Mouse (Mus musculus) small intestine, adult 2 months (tissue): ENCODE results near the gene Etfb. TPM values are rescaled to one million over a fixed set of nuclear protein-coding genes. Genes with fewer than 3 reads are reported as not detected.
A peak's percentile ranks its signal among the peaks of the same experiment; 100 is the strongest.

Experiments used
- H3K27ac ChIP-seq: fragments of 200-500 bp; 2 replicates; pipeline ENCODE4 v1.5.1; 2012; ENCODE audit warnings: low read depth, low read length, control low read depth, inconsistent platforms; ENCODE audit not compliant: insufficient read depth
- H3K27me3 ChIP-seq: fragments of 200-500 bp; 2 replicates; pipeline ENCODE4 v1.6.1; 2012; ENCODE audit warnings: mild to moderate bottlenecking, moderate library complexity, low read length, inconsistent platforms; ENCODE audit not compliant: control insufficient read depth, insufficient read depth
- H3K36me3 ChIP-seq: fragments of 200-500 bp; 2 replicates; pipeline ENCODE4 v1.6.1; 2012; ENCODE audit warnings: mild to moderate bottlenecking, low read length, control low read depth, inconsistent platforms; ENCODE audit not compliant: control insufficient read depth, insufficient read depth
- H3K4me1 ChIP-seq: fragments of 200-500 bp; 2 replicates; pipeline ENCODE4 v1.6.1; 2012; ENCODE audit warnings: low read length, inconsistent platforms, mixed read lengths; ENCODE audit not compliant: control insufficient read depth, insufficient read depth, insufficient read length
- H3K4me3 ChIP-seq: fragments of 200-500 bp; 2 replicates; pipeline ENCODE4 v1.5.1; 2012; ENCODE audit warnings: low read depth, mild to moderate bottlenecking, control low read depth, inconsistent platforms, low read length, moderate library complexity
- CTCF ChIP-seq: fragments of 200-500 bp; IDR thresholded peaks from 2 replicates; pipeline ENCODE4 v1.5.1; 2012; ENCODE audit warnings: low read depth, mild to moderate bottlenecking, control low read depth, inconsistent platforms, low read length, moderate library complexity, mixed read lengths; ENCODE audit not compliant: insufficient replicate concordance, insufficient read length; ENCODE audit errors: extremely low read depth
- POLR2A ChIP-seq: fragments of 200-500 bp; IDR thresholded peaks from 2 replicates; pipeline ENCODE4 v1.6.1; 2012; ENCODE audit warnings: low read depth, mild to moderate bottlenecking, control low read depth, inconsistent platforms, low read length, moderate library complexity
- WGBS: fragments of 180-500 bp; shearing (Covaris S2); methylation state at CpG from one replicate; pipeline ENCODE4 v1.1.7; 2018; 5-methylcytosine and 5-hydroxymethylcytosine counted together
- polyA plus RNA-seq: library from polyadenylated mRNA; depleted of rRNA; stranded (reverse); fragments of >200 nt; gene quantifications from 2 replicates; pipeline ENCODE4 v1.2.3, GENCODE M21; 2012

Etfb gene
- polyA plus RNA-seq, 1 experiment, result 66.8 TPM

DNA sequence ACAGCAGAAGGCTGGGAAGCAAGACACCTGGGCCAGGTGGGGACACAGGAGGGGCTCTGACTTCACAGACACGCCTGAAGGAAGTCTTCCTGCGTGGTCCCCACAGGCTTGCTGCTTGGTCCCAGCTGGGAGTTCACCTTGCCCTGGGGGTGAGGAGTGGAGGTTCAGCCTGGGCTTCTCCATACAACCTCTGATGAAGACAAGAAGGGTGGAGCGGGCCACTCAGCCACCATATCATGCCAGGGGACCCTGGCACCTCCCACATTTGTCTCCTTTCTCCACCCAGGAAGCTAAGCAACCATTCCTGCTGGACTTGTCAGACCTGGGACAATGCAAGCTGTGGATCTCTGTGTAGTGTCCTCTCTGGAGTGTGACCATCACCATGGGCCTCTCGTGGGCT, 19.0 kb downstream of the Etfb start, which contains the start of gene Vsig10l:
Gene Vsig10l (plus strand): TSS at position 301 of the 400 bp plus-strand sequence.
- Histone ChIP-seq H3K27ac (no peak within 1 kb of the TSS), H3K4me1 (peaks cover 6% of the 10 kb centered on the region; the same call in 1 of the 2 replicates)
- TF ChIP-seq CTCF (no peak), POLR2A (no peak)

DNA sequence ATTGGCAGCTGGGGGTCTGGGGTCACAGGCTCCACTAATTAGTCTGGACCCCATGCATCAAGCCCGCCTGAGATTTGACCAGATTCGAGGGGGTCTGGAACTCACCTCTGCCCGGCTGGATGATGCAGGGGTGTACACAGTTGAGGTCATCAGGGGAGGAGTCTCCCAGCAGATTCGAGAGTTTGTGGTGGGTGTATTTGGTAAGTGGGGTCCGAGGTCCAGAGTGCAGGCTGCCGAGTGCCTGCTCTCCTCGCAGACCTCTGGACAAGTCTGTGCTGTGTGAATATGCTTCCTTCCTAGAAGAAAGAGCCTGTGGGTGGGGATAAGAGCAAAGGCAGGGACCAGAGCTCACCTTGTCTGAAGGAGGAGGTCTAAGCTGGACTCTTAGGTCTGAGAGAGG, 20.1 kb downstream of the Etfb start:
- 80% methylated on average over 7 of the region's 7 CpGs for WGBS
- no peaks in the 10 kb centered on the region for H3K27me3 ChIP-seq
- no peak for TF ChIP-seq CTCF
- TF ChIP-seq POLR2A, result no peak
- peaks cover 6% of the 10 kb centered on the region; the same call in 1 of the 2 replicates for H3K4me1 ChIP-seq
- no peaks in the 10 kb centered on the region for H3K36me3 ChIP-seq
- no peak overlapping the region for H3K27ac ChIP-seq
- H3K4me3 ChIP-seq, result no peak overlapping the region

More for the DNA sequence above, 19.0 kb downstream of the Etfb start, which contains the start of gene Vsig10l:
- Histone ChIP-seq H3K36me3 (no peaks in the 10 kb centered on the region; the same call in 1 of the 2 replicates), H3K4me3 (no peak within 1 kb of the TSS), H3K27me3 (no peaks in the 10 kb centered on the region)
- 46% methylated on average over 4 of the region's 4 CpGs for WGBS

DNA sequence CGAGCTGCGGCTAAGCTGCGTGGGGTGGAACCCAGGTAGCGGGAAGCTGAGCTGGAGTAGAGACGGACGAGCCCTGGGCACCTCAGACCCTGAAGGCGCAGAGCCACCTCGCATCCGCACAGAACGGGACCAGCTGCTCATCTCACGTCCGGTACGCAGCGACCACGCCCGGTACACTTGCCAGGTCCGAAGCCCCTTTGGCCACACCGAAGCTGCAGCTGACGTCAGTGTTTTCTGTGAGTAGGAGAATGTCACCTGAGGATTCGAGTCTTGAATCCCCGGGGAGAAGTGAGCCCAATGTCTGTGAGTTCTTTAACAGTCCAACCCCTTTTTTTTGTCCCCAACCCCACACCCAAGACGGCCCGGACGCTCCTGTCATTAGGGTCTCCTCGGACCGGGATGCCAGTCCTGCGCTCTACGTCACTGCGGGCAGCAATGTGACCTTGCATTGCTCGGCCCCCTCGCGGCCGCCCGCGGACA, 21.0 kb downstream of the Etfb start:
- H3K36me3 ChIP-seq, result no peaks in the 10 kb centered on the region
- WGBS, result 6% methylated on average over 35 of the region's 35 CpGs
- H3K4me1 ChIP-seq, result peaks cover 6% of the 10 kb centered on the region; the same call in 1 of the 2 replicates
- TF ChIP-seq POLR2A, result no peak
- no peak; the same call in 1 of the 2 replicates for TF ChIP-seq CTCF
- peak overlapping the region; percentile 68 for H3K4me3 ChIP-seq
- H3K27ac ChIP-seq, result no peak overlapping the region
- H3K27me3 ChIP-seq, result no peaks in the 10 kb centered on the region

DNA sequence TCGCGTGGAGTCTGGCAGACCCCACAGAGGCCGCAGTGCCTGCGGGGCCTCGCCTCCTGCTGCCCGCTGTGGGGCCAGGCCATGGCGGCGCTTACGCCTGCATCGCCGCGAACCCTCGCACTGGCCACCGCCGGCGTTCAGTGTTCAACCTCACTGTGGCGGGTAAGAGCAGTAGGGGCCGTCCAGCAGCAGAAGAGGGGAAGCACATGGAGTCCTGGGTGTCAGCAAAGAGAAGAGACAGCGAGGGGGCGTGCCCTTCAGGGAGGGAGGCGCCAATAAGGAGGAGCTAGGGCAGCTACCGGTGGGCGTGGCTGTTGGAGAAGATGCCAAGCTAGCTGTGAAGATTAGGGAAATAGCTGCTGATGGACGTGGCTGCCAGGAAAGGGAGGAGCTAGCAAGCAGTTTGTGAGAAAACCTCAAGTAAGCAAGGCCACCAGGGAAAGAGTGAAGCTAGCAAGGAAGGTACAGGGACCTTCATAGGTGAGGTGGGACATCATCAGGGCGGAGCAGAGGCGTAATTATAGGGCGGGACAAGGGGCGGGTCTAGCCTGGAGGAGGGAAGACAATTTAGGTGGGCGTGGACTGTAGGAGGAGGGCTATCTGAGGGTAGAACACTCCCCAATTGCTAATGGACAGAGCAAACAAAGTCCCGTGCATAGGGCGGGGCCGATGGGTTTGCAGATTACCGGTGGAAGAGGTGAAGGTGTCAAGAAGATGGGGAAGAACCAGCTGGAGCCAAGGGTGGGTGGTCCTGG, 21.6 kb downstream of the Etfb start:
- TF ChIP-seq CTCF, result no peak
- TF ChIP-seq POLR2A, result no peak
- Histone ChIP-seq H3K27me3 (no peaks in the 10 kb centered on the region), H3K36me3 (no peaks in the 10 kb centered on the region), H3K4me1 (peaks cover 6% of the 10 kb centered on the region; the same call in 1 of the 2 replicates), H3K27ac (peak overlapping the region; percentile 14; the same call in 1 of the 2 replicates), H3K4me3 (peak overlapping the region; percentile 68)
- WGBS, result under 1% methylated on average over 33 of the region's 33 CpGs

DNA sequence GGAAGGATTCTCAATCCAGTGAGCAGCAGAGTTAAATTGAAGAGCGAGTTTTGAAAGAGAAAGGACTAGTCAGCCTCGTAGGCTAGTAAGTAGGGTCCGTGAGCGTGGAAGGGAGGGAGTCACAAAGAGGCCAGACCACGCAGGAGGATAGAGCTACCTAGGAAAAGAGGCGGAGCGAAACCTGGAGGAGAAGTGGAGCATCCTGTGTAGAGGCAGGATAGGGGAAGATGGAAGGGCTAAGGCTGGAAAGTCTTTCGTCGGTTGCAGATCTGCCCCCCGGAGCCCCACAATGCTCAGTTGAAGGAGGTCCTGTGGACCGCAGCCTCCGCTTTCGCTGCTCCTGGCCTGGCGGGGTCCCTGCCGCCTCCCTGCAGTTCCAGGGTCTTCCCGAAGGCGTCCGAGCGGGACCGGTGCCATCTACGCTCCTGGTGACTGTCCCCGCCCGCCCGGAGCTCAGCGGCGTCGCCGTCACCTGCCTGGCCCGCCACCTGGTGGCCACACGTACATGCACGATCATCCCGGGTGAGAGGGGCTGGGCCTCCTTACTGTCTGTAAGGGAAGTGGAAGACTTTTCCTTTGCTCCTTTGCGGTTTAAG, 22.3 kb downstream of the Etfb start:
- TF ChIP-seq POLR2A (no peak), CTCF (peak; percentile 90)
- WGBS, result under 1% methylated on average over 33 of the region's 33 CpGs
- Histone ChIP-seq H3K27me3 (no peaks in the 10 kb centered on the region), H3K36me3 (no peaks in the 10 kb centered on the region), H3K4me3 (peak overlapping the region; percentile 68), H3K4me1 (peaks cover 6% of the 10 kb centered on the region; the same call in 1 of the 2 replicates), H3K27ac (peak overlapping the region; percentile 6; the same call in 1 of the 2 replicates)

DNA sequence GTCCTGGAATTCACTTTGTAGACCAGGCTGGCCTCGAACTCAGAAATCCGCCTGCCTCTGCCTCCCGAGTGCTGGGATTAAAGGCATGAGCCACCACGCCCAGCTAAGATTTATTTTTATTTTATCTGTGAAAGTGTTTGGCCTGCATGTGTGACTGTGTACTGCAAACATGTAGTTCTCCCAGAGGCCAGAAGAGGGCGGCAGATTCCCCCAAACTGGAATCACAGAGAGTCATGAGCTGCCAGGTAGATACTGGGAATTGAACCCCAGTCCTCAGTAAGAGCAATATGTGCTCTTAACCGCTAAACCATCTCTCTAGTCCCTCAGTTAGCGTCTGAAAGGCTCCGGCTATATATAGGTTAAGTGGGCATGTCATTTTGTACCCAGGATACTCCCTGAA, 26.5 kb downstream of the Etfb start:
- WGBS, result 49% methylated on average over 8 of the region's 8 CpGs
- H3K27ac ChIP-seq, result no peak overlapping the region
- no peaks in the 10 kb centered on the region for H3K36me3 ChIP-seq
- TF ChIP-seq POLR2A (no peak), CTCF (peak; percentile 75; the same call in 1 of the 2 replicates)
- H3K4me3 ChIP-seq, result no peak overlapping the region
- no peaks in the 10 kb centered on the region for H3K27me3 ChIP-seq
- H3K4me1 ChIP-seq, result no peaks in the 10 kb centered on the region

DNA sequence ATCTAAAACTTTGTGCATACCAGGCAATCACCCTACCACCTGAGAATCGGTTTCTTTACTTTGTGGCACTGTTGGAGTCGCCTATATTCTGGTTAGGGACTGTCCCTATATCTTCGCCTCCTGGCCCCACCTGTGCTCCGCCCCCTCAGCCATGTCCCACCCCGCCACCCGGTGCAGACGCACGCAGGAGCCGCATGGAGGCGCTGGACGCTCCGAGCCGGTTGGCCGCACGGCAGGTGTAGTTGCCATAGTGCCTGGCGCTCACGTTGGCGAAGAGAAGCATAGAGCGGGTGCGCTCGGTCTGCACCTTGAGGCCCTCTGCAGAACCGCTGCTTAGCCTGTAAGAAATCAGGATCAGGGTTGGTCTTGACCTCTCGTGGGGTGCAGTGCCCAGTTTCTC, 31.8 kb downstream of the Etfb start:
- Histone ChIP-seq H3K27ac (no peak overlapping the region), H3K4me3 (no peak overlapping the region), H3K36me3 (no peaks in the 10 kb centered on the region), H3K4me1 (no peaks in the 10 kb centered on the region), H3K27me3 (peaks cover 18% of the 10 kb centered on the region)
- WGBS, result 9% methylated on average over 23 of the region's 23 CpGs
- TF ChIP-seq CTCF, result no peak
- no peak for TF ChIP-seq POLR2A
